Mouse (Mus musculus) cerebellum, postnatal 10 days (tissue): ENCODE measurements around the gene Npas1.

Source experiments
- DNase-seq, 2 experiments: peaks; one replicate each; pipeline ENCODE4 v3.0.0; 2021; ENCODE audit warnings: mixed read lengths in 2 of 2

Npas1 gene

DNA sequence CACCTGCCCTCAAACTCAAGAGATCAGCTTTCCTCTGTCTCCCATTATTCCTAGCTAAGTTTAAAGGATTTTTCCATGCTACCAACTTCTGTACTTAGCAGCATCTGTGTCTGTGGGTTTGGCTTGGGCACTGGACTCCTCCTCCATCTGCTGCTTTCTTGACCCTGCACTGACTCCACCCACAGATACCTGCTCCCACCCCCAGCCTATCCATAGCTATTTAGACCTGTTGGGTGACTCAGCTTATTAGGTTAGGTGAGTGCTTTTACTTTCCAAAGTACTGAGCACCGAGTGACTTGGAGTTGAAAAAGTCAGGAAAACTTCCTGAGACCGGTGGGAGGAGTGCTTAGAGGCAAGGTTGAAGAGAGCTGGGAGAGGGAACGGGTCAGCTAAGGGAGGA, 62.1 kb downstream of the Npas1 start:
- DNase-seq = no peak

DNA sequence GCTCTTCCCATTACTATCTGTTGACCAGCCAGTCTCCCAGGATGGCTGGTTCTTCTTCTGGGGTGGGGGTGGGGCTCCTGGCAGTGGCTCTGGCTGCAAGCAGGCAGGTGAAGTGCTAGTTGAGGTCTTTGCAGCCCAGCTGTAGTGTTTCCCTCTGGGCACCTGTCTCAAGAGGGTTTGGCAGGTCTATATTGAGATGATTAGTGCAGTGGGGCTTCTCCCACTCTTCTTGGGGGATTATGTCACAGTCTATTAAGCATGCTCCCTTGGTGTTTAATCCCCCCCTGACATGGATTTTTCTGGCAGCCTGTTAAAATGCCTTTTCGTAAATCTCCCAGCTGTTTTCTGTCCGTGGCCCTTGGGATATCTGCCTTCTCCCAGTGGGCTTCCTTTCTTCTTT, 64.6 kb downstream of the Npas1 start:
- no peak for DNase-seq

DNA sequence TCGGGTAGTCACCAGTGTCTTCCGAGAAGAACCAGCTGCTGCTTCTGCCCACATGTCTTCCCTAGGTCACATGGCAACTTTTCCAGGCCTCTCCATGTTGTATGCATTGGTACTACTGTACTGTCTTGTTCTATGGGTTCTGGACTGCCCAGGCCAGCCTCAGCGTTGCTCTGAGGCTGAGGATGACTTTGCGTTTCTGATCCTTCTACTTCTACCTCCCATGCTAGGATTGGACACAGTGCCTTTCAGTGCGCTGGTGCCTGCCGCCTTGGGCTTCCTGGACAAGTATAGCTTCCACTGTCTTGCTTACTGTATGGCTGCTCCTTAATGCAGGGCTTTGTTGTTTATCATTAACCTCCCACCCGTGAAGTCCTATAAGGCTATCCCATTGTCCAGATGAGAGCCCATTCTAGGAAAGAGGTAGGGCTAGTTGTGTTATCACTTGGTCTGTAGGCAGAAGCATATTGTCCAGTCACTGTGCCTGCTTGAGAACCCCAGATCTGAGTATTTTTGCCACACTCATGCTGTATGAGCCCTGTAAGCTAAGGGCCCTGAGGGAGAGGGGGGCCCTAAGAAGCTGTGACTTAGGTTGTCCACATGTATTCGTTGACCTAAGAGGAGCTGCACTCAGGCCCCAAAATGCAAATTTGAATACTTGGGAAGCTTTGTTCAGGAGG, 65.2 kb downstream of the Npas1 start:
- no peak for DNase-seq

GRCm38 (mm10) chr7:16411100-16411499, 66.4 kb downstream of the Npas1 start:
- DNase-seq = no peak

DNA sequence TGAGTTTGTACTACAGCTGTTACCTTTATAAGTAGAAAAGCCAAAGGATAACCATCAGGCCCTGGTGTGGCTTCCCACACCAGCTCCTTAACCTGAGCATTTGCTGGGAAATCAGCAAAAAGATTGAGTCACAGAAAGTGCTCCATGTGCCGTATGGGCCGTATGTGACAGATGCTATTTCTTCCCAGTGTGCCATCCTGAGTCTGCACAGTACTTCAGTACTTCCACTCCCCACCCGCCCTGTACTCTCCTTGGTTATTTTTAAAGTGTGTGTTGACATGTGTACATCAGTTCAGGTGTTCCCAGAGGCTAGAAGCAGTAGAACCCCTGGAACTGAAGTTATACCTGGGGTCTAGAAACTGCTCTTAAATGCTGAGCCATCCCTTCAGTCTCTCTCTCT, 70.5 kb downstream of the Npas1 start:
- DNase-seq = no peak
